Mouse (Mus musculus) large intestine, adult 2 months (tissue): ENCODE results near the gene Ascc1. TPM values are rescaled to one million over a fixed set of nuclear protein-coding genes. Genes with fewer than 3 reads are reported as not detected.
"Not testable (repeated sequence)": the region's sequence is repeated elsewhere in the genome, so short reads cannot be mapped to it uniquely, and the experiment has no call there.

Experiments
- DNase-seq: peaks from one replicate; pipeline ENCODE4 v3.0.0-alpha.2; 2012; ENCODE audit warnings: low read depth, low spot score
- WGBS: fragments of 180-500 bp; shearing (Covaris S2); methylation state at CpG from one replicate; pipeline ENCODE4 v1.1.7; 2018; 5-methylcytosine and 5-hydroxymethylcytosine counted together
- polyA plus RNA-seq: library from polyadenylated mRNA; depleted of rRNA; stranded (reverse); fragments of >200 nt; gene quantifications from 2 replicates; pipeline ENCODE4 v1.2.3, GENCODE M21; 2012

The Ascc1 gene
- polyA plus RNA-seq, 1 experiment, result 21.2 TPM

DNA sequence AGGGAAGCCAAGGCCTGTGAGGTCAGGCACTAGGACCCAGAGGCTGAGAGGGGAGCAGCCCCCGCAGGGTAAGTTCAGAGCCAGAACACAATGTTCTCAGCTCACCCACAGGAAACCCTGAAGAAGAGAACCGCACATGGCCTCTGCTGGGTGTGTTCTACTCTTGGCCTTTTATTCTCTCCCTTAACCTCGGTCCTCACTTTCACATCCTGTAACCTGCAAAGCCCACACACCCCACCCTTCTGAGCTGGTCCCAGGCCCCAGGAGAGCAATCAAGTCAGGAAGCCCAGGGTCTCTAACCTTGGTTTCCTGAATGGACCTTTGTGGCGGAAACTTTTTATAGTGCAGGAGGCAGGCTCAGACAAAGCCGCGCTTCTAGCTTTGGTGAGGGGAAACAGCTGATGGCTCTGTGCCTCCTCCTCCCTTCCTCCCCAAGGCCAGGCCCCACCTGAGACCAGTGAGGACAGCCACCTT is 28.4 kb upstream of the Ascc1 start:
- DNase-seq, result no peak
- 14% methylated on average over 6 of the region's 6 CpGs for WGBS

GRCm38 (mm10) chr10:59974786-59975185 is 27.8 kb upstream of the Ascc1 start:
- 84% methylated on average over 3 of the region's 3 CpGs for WGBS
- DNase-seq, result no peak

DNA sequence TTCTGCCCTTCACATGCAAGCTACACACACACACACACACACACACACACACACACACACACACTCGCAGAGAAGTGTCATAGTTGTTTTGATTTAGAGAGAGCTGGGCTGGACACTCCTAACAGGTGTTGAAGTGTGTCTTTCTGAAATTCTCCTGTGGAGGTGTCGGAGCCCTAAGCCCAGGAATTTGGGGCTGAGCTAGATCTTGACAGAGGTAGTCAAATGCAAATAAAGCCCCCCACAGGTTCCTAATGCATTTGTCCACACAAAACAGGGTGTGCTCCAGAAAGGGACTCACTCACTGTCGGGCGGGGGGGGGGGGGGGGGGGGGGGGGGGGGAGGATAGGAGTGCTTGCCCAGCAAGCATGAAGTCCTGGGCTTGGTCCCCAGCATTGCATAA is 25.5 kb upstream of the Ascc1 start:
- DNase-seq, result no peak
- 65% methylated on average over 2 of the region's 4 CpGs for WGBS

GRCm38 (mm10) chr10:59977715-59978343 is 24.8 kb upstream of the Ascc1 start:
- no peak for DNase-seq
- 43% methylated on average over 5 of the region's 5 CpGs for WGBS

DNA sequence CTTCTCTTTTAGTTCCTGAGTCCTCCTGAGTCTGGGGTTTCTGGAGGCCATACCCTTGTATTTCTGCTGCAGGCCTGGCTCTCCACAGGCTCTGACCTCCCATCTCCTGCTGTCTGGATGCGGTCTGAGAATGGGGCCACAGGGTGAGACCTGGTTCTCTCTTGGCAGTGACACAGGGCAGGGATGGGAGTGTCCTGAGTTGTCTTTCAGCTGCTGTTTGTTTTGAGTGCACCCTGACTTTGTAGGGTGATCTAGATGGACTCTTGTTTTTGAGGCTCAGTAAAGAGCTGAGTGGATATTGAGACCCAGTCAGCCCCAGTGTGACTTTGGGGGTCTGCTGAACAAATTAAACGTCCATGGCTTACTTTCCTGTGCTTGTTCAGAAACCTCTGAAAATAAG is 24.2 kb upstream of the Ascc1 start:
- no peak for DNase-seq
- WGBS, result 21% methylated on average over 2 of the region's 2 CpGs

DNA sequence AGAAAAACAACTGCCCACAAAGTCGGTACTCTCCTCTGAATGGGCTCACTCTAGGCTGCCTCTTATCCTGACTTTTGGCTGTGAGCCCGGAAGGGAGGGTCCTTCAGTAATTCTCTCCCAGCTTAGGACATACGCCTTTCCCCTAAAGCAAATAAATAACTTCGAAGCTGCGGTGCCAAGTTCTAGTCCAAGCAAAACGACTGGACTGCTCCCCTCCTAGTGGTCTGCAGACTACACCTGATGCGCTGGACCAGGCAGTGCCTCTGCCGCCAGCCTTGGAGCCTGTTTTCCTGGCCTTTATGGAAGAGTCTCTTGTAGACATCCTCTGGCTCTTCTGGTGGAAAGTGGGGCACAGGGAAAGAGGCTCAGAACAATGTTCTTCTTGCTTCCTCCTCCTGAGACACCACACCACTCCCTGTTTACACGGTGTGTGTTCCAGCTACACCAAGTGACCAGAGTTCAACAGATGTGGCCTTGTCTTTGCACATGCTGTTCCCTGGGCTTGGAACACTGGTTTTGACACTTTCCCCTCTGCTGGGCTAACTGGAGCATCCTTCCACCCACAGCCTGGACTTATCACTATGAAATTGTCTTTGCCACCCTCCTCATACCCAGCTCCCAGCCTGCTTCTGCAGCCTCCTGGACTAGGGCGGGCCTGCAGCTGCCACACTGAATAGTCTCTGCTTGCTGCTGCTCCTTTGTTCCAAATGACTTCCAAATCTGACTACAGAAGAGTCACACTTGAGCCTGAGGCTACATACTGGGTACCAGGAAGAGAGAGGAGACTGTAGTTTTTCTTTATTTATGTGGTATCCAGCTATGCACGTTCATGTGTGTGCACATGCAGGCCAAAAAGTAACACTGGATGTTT is 23.5 kb upstream of the Ascc1 start:
- DNase-seq, result peak; percentile 89
- WGBS, result 9% methylated on average over 11 of the region's 11 CpGs

DNA sequence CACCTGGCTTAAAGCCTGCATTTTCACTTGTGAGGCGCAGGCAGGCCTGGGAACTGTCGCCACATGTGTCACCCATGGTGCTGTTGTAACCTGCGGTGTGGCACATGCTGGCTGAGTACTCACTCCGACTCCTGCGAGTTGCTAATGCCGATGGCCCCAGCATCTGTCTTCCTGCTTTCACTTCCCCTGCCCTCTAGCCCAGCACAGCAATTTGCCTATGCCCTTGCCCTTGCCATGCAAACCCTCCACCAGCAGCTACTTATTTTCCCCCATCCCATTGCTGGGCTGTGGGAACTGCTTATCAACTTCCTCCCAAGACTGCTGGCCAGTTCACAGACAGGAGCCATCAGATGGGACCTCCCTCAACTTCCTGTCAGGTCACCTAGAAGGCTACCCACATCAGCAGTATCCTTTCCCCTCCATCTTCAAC is 21.8 kb upstream of the Ascc1 start:
- WGBS, result 81% methylated on average over 6 of the region's 6 CpGs
- DNase-seq, result no peak

DNA sequence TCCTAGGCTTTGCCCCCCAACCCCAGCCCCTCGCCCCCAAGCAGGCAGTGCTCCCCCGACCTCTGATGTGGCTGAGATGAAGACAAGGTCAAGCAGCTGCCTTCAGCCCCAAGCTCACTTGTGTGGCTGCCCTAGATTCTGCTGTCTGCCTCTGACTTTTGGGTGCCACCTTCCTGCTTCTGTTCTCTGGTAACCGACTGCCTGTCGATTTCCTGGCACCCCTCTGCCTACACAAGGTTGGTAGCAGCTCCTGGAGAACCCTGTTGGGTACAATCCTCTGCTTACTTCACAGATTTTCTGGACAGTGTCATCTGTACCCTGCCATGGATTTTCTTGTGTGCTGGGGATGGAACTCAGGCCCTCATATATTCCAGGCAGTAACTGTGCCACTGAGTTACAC is 21.3 kb upstream of the Ascc1 start:
- no peak for DNase-seq
- WGBS, result 78% methylated on average over 4 of the region's 4 CpGs

DNA sequence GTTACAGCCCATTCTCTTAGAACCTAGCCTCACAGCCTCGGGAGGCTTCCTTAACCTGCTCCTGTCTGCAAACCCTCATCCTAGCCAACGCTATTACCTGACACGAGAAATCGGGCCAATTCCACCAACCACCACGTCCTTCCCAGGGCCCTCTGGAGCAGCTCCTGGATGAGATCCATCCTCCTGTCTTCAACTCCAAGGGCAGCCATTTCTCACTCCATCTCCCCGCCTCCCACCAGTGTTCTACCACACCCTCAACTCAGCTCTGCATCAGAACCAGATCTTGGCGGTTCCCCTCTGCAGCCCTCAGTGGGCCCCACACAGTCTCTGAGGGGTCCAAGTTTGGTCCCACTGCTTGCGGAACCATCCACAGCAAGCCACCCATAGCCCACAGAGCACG is 20.8 kb upstream of the Ascc1 start:
- 85% methylated on average over 9 of the region's 9 CpGs for WGBS
- no peak for DNase-seq

GRCm38 (mm10) chr10:59982379-59982873 is 20.2 kb upstream of the Ascc1 start:
- DNase-seq, result no peak
- 89% methylated on average over 12 of the region's 12 CpGs for WGBS

GRCm38 (mm10) chr10:59988036-59988435 is 14.6 kb upstream of the Ascc1 start:
- WGBS, result 75% methylated on average over 4 of the region's 4 CpGs
- DNase-seq, result no peak

DNA sequence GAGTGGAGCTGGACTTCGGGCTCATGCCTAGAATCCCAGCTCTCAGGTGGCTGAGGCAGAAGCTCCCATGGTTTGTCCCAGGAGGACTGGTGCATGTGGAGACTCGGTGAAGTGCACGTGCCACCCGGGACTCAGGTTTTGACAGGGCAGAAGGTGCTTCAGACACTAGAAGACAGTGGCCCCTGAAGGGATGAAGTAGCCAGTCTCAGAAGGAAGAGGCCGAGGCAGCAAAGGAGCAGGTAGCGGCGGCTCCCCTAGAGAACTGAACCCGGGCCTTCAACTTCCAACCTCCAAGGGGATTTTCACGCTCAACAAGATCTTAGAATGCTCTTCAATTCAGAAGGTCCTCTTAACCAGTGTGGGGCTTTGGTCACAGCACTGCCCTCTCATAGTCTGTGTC is 12.2 kb upstream of the Ascc1 start:
- WGBS, result 96% methylated on average over 9 of the region's 9 CpGs
- no peak for DNase-seq

- DNase-seq, result no peak
- 54% methylated on average over 9 of the region's 9 CpGs for WGBS
Observed at GRCm38 (mm10) chr10:59991262-59991880, 11.2 kb upstream of the Ascc1 start.

GRCm38 (mm10) chr10:59992024-59992423 is 10.6 kb upstream of the Ascc1 start:
- WGBS, result 85% methylated on average over 8 of the region's 8 CpGs
- DNase-seq, result no peak

- DNase-seq, result not testable (repeated sequence)
- WGBS, result 76% methylated on average over 2 of the region's 3 CpGs
Observed at GRCm38 (mm10) chr10:59993813-59994212, 8.8 kb upstream of the Ascc1 start.

DNA sequence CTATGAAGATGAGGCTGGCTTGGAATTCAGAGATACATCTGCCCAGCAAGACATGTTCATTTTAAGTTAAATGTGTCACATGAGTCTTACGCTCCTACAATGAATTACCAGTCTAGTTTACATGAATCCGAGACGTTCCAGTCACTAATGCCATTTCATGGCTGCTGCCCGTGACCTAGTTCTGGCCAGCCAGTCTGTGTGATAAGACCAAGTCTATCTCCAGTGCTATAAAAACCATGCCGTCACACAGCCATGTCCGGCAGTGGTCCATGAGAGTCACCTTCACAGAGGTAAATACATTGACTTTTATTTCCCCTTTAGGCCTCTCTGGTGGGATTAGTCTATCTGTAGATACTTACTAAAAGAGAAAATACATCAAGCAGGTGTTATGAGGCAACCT is 6.7 kb upstream of the Ascc1 start:
- no peak for DNase-seq
- WGBS, result 94% methylated on average over 6 of the region's 6 CpGs

DNA sequence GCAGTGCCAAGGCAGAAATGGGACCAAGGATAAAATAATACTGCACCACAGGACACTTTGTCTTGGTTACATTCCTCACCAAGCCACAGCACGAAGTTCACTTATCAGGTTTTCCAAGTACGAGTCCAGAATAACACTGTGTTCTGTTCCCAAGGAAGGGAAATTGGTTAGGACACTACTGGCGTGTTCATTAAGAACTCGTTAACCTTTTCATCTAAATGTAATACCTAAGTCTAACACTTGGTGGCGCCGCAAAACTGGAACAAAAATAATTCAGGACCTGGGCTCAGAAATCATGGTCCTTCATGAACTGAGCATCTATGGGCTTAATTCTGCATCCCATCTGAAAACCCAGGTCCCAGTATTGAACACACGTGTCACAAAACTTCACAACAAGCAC is 5.0 kb upstream of the Ascc1 start:
- WGBS, result 8% methylated on average over 7 of the region's 7 CpGs
- peak; percentile 63 for DNase-seq

- 89% methylated on average over 3 of the region's 3 CpGs for WGBS
- DNase-seq, result no peak
Observed at GRCm38 (mm10) chr10:59999057-59999456, 3.5 kb upstream of the Ascc1 start.

DNA sequence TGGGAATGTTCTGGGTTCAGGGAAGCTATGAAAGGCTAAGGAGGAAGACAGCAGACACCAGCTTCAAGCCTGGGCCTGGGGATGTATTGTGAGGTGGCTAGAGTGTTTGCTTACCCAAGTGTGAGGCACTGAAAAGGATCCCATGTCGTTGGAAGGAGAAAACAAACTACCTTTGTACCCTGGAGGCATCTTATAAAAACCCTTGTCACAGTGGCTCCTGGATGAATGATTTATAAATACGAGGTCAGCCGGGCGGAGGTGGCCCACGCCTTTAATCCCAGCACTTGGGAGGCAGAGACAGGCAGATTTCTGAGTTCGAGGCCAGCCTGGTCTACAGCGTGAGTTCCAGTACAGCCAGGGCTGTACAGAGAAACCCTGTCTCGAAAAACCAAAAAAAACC is 942 bp upstream of the Ascc1 start:
- 53% methylated on average over 8 of the region's 8 CpGs for WGBS
- DNase-seq, result not testable (repeated sequence)

DNA sequence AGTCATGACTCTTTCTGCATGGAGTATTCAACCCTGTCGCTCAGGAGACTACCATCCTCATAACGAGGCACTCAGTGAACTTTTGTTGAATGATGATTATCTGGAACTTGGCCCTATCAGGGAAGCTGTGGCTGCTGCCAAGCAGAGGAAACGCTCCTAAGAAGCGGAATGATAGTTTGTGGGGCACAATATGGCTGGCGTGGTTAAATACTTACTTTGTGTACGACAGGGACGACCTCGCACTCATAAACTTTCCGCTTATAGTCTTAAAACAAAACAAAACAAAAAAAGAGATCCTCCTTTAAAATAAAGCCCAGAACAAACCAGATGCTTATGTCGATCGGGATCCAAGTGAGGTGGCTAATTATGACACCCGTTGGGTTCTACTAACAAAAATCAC is 402 bp upstream of the Ascc1 start:
- no peak for DNase-seq
- under 1% methylated on average over 12 of the region's 12 CpGs for WGBS
